Mouse (Mus musculus) midbrain, embryonic 14.5 days (tissue): ENCODE data around the gene Tnks1bp1. TPM values are rescaled to one million over a fixed set of nuclear protein-coding genes. Genes with fewer than 3 reads are reported as not detected.

Experiments used
- ATAC-seq: fragments of 200-750 bp; cut with Nextera tagmentation; 2 replicates; pipeline ENCODE4 v1.8.0; 2017; ENCODE audit warnings: moderate number of reproducible peaks, moderate library complexity; ENCODE audit not compliant: low FRiP score, low TSS enrichment
- DNase-seq: peaks from one replicate; pipeline ENCODE4 v3.0.0-alpha.2; 2015
- H3K27ac ChIP-seq: fragments of 300-500 bp; sonication (generic); replicated peaks from 2 replicates; pipeline ENCODE4 v1.5.1; 2014; ENCODE audit warnings: mild to moderate bottlenecking, low read depth, low read length, moderate library complexity
- H3K27me3 ChIP-seq: fragments of 300-500 bp; sonication (generic); 2 replicates; pipeline ENCODE4 v1.6.1; 2014; ENCODE audit warnings: low read length, control low read depth, mixed read lengths; ENCODE audit not compliant: control insufficient read depth, insufficient read depth
- H3K36me3 ChIP-seq: fragments of 300-500 bp; sonication (generic); 2 replicates; pipeline ENCODE4 v1.6.1; 2014; ENCODE audit warnings: low read length, control low read depth; ENCODE audit not compliant: control insufficient read depth, insufficient read depth
- H3K4me1 ChIP-seq: fragments of 300-500 bp; sonication (generic); 2 replicates; pipeline ENCODE4 v1.6.1; 2014; ENCODE audit warnings: mild to moderate bottlenecking, antibody characterized with exemption, low read length, control low read depth; ENCODE audit not compliant: control insufficient read depth, insufficient read depth
- H3K4me2 ChIP-seq: fragments of 300-500 bp; sonication (generic); 2 replicates; pipeline ENCODE4 v1.6.1; 2014; ENCODE audit warnings: mild to moderate bottlenecking, low read length, moderate library complexity
- H3K4me3 ChIP-seq: fragments of 300-500 bp; sonication (generic); replicated peaks from 2 replicates; pipeline ENCODE4 v1.5.1; 2014; ENCODE audit warnings: low read depth, low read length
- H3K9ac ChIP-seq: fragments of 300-500 bp; sonication (generic); replicated peaks from 2 replicates; pipeline ENCODE4 v1.6.1; 2014; ENCODE audit warnings: mild to moderate bottlenecking, low read length, moderate library complexity
- H3K9me3 ChIP-seq: fragments of 300-500 bp; sonication (generic); 2 replicates; pipeline ENCODE4 v1.6.1; 2016; ENCODE audit warnings: low read length, control low read depth, mixed read lengths; ENCODE audit not compliant: control insufficient read depth
- WGBS: fragments of 180-500 bp; shearing (Covaris S2); extraction: QIAGEN DNeasy Blood & Tissue Kit; methylation state at CpG from one replicate; pipeline ENCODE4 v1.1.7; 2014; 5-methylcytosine and 5-hydroxymethylcytosine counted together
- polyA plus RNA-seq: library from polyadenylated mRNA; unstranded; fragments of >200 nt; fragmentation: Nextera tagmentation; extraction: Ambion mirVana; gene quantifications from 2 replicates; pipeline ENCODE4 v1.2.1, GENCODE M21; 2014

Tnks1bp1 gene
- polyA plus RNA-seq, 1 experiment from 2014 or later: 7.9 TPM

DNA sequence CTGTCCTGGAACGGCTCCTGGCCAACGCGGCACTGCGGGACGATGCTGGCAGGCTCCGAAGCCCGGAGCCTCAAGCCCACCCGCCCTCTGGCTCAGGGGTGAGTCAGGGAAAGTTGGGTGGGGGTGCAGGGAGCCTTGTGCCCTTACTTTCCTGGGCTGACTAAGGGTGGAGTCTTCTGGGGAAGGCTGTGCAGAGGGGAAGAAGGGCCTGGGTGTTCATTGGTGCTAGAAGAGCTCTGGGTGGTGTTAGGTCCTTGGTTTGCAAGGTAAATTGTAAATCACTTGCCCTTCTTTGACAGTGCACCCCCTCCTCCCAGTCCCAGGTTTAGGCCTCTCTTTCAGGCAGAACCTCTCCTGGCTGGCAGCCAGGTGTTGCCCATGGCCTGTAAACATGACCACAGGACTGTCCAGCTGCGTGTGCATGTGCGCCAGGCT lies 13.3 kb downstream of the Tnks1bp1 start:
- Histone ChIP-seq H3K9ac (no peak overlapping the region), H3K4me2 (no peak overlapping the region), H3K36me3 (peaks cover 83% of the 10 kb centered on the region), H3K27ac (no peak overlapping the region), H3K27me3 (no peaks in the 10 kb centered on the region), H3K4me1 (0 out of 2 replicates have a peak, but pooled peaks cover 3% of the 10 kb centered on the region), H3K9me3 (no peaks in the 10 kb centered on the region), H3K4me3 (no peak overlapping the region)
- ATAC-seq (no peak), DNase-seq (no peak)
- WGBS: 54% methylated on average over 10 of the region's 10 CpGs

DNA sequence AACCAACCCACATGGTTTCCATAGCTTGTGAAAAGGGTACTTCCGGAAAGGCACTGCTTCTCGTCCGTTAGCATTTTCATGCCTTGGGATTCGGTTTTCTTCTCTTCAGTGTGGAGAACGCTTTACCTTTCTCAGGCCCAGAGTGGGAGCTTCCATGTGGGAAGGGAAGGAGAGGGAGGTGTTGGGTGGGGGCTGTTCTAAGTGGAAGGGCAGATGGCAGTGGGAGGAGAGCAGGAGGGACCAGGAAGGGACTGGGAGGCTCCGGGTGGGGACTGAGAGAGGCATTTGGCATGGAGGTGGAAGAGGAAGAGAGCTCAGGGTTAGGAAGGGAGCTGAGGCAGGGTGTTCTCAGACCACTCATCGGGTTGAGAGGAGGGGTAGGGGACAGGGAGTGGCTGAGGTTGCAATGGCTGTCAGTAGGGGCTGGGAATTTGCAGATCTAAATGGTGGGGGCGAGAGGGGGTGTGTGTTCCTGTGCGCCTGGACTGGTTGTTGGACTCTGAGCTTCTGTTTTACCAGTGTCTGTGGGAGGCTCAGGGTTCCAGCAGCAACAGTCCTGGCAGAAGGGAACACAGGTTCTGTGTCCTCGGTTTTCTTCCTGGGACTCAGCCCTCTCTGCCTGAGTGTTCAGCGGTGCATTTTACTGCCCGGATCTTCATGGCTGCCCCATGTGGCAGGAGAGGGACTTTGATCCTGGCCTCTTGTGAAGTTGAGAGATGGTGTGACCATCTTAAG lies 17.5 kb downstream of the Tnks1bp1 start:
- H3K9me3 ChIP-seq: no peaks in the 10 kb centered on the region
- no peaks in the 10 kb centered on the region for H3K27me3 ChIP-seq
- 93% methylated on average over 12 of the region's 12 CpGs for WGBS
- no peak overlapping the region for H3K4me3 ChIP-seq
- DNase-seq: no peak
- H3K36me3 ChIP-seq: peaks cover 51% of the 10 kb centered on the region
- ATAC-seq: no peak
- no peak overlapping the region for H3K4me2 ChIP-seq
- 0 out of 2 replicates have a peak, but pooled peaks cover 3% of the 10 kb centered on the region for H3K4me1 ChIP-seq
- H3K9ac ChIP-seq: no peak overlapping the region
- H3K27ac ChIP-seq: no peak overlapping the region

DNA sequence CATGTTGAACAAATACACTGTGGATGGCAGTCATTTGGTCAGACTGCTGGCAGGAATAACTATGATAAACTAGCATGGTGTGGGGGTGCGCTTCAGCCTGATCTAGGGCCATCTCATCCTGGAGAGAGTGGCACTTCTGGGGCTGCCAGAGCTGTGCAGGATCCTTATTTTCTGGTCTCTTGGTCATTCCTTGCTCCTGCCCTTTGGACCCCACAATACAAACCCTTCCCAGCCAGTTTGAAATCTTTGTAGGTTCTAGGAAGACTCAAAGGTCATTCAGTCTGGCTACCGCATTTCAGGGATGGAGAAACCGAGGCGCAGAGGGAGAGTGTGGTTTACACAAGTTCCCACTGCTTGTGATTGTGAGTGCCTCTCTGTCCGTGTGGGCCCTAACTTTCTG lies 19.1 kb downstream of the Tnks1bp1 start:
- Histone ChIP-seq H3K4me2 (no peak overlapping the region), H3K27me3 (no peaks in the 10 kb centered on the region), H3K36me3 (peaks cover 57% of the 10 kb centered on the region), H3K9ac (no peak overlapping the region), H3K4me3 (no peak overlapping the region), H3K4me1 (no peaks in the 10 kb centered on the region), H3K27ac (no peak overlapping the region), H3K9me3 (no peaks in the 10 kb centered on the region)
- DNase-seq: no peak
- 95% methylated on average over 5 of the region's 5 CpGs for WGBS
- ATAC-seq: no peak

DNA sequence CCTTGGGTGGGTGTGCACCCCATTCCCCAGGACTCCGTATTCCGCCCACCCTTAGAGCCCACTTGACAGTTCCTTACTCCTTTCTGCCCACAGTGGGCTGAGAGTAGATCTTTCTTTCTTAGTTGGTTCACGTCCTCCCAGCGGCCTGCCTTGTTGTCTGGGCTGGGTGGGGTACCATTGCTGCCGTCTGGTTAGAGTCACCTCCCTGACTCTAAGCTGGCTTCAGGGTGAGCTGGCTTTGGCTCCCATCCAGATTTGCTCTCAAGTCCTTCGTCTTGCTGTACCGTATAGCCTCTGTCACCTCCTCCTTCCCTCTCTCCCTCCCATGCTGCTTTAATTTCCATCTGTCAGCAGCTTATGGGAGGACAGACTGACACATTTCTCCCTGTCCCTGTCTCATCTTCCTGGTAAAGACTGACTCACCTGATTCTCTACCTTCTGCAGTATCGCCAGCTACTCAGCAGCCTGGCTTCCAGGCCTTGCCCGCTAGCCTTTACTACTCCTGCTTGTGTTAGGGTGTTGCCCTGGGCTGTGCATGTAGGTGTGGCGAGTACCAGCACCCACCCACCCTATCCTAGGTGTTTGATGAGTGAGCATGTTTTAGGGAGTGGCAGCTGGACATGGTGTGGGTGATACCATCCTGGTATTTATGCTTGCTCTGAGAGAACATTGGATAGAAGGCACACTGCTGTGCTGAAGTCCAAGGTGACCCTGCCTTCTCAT lies 20.2 kb downstream of the Tnks1bp1 start:
- no peaks in the 10 kb centered on the region for H3K27me3 ChIP-seq
- H3K4me1 ChIP-seq: no peaks in the 10 kb centered on the region
- no peak overlapping the region for H3K4me2 ChIP-seq
- ATAC-seq (no peak), DNase-seq (no peak)
- H3K36me3 ChIP-seq: peaks cover 52% of the 10 kb centered on the region
- H3K9ac ChIP-seq: no peak overlapping the region
- H3K9me3 ChIP-seq: no peaks in the 10 kb centered on the region
- 80% methylated on average over 10 of the region's 10 CpGs for WGBS
- no peak overlapping the region for H3K27ac ChIP-seq
- H3K4me3 ChIP-seq: no peak overlapping the region

DNA sequence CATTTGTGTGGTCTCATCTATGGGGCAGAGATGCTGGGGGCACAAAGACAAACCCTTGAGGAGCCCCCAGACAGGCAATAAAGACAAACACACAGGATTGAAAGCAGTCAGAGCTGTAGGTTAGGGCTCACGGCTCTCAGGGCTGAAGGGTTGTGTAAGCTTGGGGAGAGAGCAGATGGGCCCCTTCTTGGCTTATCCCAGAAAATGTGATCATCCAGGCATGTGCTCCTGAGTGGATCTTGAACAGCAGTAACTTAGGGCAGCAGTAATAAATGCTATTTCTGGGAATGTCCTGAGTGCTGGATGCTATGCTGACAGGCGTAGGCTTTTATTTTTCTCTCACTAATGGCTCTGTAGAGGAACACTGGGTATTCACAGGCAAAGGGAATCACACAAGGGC lies 20.8 kb downstream of the Tnks1bp1 start:
- H3K36me3 ChIP-seq: peaks cover 52% of the 10 kb centered on the region
- ATAC-seq: no peak
- WGBS: 99% methylated on average over 2 of the region's 2 CpGs

DNA sequence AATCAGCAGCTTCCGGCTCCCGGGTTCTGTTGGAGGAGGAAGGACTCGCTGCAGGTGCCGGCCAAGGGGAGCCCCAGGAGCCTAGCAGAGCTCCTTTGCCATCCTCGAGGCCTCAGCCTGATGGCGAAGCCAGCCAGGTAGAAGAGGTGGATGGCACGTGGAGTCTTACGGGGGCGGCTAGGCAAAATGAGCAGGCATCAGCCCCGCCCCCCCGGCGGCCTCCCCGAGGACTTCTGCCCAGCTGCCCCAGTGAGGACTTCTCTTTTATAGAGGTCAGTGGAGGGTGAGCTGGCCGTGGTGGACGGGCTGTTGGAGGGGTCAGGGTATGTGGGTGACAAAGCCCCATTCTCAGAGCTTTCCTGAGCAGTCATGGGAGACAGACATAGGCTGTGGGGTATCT lies 22.3 kb downstream of the Tnks1bp1 start:
- Histone ChIP-seq H3K36me3 (peaks cover 47% of the 10 kb centered on the region), H3K4me3 (no peak overlapping the region), H3K4me1 (no peaks in the 10 kb centered on the region), H3K9me3 (no peaks in the 10 kb centered on the region), H3K27ac (no peak overlapping the region), H3K27me3 (no peaks in the 10 kb centered on the region), H3K4me2 (no peak overlapping the region), H3K9ac (no peak overlapping the region)
- no peak for ATAC-seq
- DNase-seq: no peak
- WGBS: 67% methylated on average over 15 of the region's 15 CpGs

More for the DNA sequence above, 20.8 kb downstream of the Tnks1bp1 start:
- Histone ChIP-seq H3K4me3 (no peak overlapping the region), H3K4me2 (no peak overlapping the region), H3K27me3 (no peaks in the 10 kb centered on the region), H3K4me1 (no peaks in the 10 kb centered on the region), H3K9me3 (no peaks in the 10 kb centered on the region), H3K9ac (no peak overlapping the region), H3K27ac (no peak overlapping the region)
- no peak for DNase-seq

DNA sequence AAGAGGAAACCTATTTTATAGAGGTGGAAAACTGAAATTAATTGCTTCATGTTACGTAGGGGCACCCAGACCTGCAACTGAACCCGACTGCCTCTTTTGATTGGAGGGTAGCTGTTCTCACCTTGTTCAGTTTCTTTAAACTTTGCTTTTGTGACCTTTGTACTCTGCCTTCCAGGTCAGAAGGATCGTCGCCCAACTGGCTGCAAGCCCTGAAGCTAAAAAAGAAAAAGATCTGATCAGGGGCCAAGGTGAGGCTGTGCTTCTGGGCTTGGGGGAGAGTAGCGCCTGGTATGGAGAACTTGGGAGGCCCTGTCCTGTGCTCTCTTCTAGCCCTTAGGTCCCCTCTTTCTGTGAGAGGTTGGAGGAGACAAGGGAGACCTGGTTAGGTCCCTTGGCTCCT lies 24.1 kb downstream of the Tnks1bp1 start:
- ATAC-seq: no peak
- DNase-seq: no peak
- peaks cover 40% of the 10 kb centered on the region for H3K36me3 ChIP-seq
- no peak overlapping the region for H3K9ac ChIP-seq
- no peak overlapping the region for H3K27ac ChIP-seq
- no peaks in the 10 kb centered on the region for H3K4me1 ChIP-seq
- no peak overlapping the region for H3K4me2 ChIP-seq
- no peak overlapping the region for H3K4me3 ChIP-seq
- H3K27me3 ChIP-seq: no peaks in the 10 kb centered on the region
- H3K9me3 ChIP-seq: no peaks in the 10 kb centered on the region
- WGBS: 95% methylated on average over 5 of the region's 5 CpGs

DNA sequence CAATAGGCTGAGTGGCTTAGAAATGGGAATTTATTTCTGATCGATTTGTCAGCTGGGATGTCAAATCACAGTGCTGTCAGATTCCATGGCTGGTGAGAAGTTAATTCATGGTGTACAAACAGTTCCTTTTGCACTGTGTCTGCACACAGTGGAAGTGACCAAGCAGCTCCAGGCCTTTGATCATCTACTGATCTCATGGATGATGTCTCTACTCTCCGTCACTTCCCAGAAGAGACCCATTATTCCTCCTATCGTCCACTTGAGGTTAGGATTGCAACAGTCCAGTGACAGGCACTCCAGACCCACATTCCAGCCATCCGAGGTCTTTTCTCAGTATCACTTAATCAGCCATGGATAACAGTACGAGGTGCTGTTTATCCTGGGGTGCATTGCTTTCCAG lies 25.9 kb downstream of the Tnks1bp1 start:
- H3K4me1 ChIP-seq: no peaks in the 10 kb centered on the region
- H3K9me3 ChIP-seq: no peaks in the 10 kb centered on the region
- 83% methylated on average over 5 of the region's 5 CpGs for WGBS
- peaks cover 40% of the 10 kb centered on the region for H3K36me3 ChIP-seq
- H3K4me2 ChIP-seq: no peak overlapping the region
- H3K4me3 ChIP-seq: no peak overlapping the region
- no peaks in the 10 kb centered on the region for H3K27me3 ChIP-seq
- DNase-seq (no peak), ATAC-seq (no peak)
- H3K9ac ChIP-seq: no peak overlapping the region
- H3K27ac ChIP-seq: no peak overlapping the region
